Mouse (Mus musculus) heart, adult 18-20 months (tissue): ENCODE data around the gene Gm45234. TPM values are rescaled to one million over a fixed set of nuclear protein-coding genes. Genes with fewer than 3 reads are reported as not detected.

Source experiments
- DNase-seq, 2 experiments: peaks; one replicate each; pipeline ENCODE4 v3.0.0; 2021 to 2022; ENCODE audit warnings: mixed read lengths in 1 of 2
- total RNA-seq, 2 experiments: library from RNA; stranded (reverse); gene quantifications; 2 replicates each; pipeline ENCODE4 v1.2.3; 2021

Gm45234 gene
- total RNA-seq, 2 experiments from 2014 or later: not detected

GRCm38 (mm10) chr6:124767536-124767919 is 11.7 kb upstream of the Gm45234 start:
- no peak for DNase-seq

GRCm38 (mm10) chr6:124765951-124766350 is 10.1 kb upstream of the Gm45234 start:
- no peak for DNase-seq

DNA sequence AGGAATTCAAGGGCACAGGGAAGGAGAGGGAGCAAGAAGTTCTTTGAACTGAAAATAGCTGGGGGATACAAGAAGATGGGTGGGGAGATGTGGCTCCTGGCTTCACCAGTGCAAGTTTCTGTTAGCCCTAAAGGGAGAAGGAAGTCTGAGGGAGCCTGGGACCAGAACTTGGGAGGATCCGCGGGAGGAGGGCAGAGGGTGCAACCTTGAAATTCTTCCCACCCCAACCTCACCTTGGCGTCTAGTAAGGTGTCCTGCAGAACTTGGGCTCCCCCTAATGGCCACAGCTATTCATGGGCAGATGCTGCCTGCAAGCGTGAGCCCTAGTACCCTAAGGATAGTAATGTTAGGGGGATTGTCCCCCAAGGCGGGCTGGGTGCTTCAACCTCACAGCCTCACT is 3.4 kb upstream of the Gm45234 start:
- peak; percentile 88 to 92 for DNase-seq

DNA sequence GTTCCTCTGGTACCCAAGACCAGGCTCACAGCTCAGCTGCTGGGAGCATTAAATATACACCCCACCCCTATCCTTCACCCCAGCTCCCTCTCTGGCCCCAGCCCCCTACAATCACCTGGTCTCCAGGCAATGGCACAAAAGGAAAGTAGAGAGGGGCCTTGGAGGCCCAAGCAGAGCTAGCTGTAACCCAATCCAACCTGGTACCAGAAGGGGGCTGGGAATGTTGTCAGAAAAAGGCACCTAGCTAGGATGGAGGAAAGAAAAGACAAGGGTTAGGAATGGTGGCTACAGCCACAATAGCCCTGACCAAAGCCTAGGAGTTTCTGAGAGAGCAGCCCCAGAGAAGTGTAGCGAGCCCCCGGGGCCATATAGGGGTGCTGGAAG is 3.0 kb upstream of the Gm45234 start:
- DNase-seq: no peak

DNA sequence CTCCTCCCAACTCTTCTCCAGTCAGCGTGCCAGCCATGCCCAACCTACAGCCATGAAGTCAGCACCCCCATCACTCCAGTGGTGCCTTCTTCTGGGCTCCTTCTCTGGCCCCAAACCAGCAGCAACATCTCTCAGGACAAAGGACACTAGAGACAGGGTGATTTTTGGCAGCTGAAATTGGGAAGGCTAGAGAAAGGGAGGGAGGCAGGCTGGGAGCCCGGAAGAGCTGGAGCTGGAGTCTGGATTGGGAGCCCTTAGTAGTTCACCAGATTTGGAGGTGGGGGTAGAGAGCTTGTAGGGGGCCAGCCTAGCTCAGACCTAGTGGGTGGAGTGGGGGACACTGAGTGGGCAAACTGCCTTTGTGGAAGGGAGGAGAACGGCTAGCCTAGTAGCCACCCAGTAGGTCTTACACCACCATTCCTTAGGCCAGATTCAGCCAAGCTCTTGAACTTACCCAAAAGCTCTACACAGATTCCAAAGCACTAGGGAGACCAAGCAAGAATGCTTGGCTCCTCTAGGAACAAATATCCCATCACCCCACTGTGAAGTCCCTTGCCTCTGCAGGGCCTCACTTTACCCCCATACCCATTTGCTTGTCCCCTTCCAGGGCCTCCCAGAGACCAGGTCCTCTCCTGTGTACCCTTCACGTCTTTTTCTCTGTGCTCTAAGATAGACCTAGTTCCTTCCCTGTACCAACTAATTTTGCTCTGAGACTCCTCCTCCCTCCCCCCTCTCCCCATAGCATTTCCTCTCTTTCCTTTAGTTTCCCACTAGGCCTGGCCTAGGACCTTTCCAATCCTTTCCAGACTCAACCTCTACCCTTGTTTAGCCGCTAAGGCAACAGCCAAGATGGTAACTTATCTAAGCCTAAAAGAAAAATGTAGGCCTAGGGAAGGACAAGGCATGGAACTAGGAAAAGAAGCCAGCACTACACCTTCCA is 2.4 kb upstream of the Gm45234 start:
- peak; percentile 80 for DNase-seq

GRCm38 (mm10) chr6:124757351-124757880 is 1.6 kb upstream of the Gm45234 start:
- DNase-seq: no peak

DNA sequence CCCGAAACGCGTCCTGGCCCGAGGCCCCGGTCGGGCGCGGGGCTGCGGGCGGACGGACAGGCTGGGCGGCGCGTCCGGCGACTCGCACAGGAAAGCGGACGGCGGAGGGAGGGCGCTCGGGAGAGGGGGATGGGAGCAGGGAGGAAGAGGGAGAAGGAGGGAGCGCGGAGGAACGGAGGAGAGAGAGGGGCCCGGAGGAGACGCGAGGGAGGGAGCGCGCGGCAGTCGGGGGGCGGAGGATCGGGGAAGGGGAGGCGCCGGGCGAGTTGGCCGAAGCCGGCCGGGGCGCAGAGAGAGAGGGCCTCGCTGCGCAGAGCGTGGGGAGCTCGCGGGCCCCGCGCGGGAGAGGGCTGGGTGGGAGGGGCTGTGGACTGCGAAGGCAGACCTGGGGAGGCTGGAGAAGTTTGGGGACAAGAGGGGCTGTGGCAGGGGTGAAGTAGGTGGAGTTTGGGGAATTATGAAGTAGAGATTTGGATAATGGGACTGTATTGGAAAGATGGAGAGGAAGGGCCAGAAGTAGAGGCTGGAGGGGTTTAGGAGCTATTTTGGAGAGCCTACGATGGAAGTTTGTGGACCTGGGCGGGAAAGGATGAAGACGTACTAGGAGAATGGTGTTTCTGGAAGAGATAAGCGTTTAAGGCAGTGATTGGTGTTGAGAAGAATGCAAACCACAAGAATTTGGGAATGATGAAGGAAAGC is 980 bp upstream of the Gm45234 start:
- DNase-seq: peak; percentile 89 to 92

GRCm38 (mm10) chr6:124755306-124755705 is 515 bp downstream of the Gm45234 start:
- peak in 1 of 2 experiments; percentile 32 for DNase-seq

DNA sequence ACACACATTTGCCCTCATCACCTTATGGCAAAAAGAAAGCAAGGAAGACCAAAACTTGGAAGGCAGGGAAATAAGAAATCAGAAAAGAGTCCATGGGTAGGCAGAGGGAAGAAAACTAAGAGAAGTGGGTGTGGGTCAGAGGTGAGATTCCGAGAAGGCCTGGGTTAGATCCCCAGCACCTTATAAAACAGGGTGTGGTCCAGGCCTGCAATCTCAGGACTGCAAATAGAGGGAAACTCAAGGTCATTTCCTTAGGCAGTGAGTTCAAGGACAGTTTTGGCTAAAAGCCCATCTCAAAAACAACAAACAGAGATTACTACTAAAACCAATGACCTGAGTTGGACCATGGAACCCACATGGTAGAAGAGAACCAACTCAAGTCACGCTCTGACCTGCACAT is 2.0 kb downstream of the Gm45234 start:
- no peak for DNase-seq

- no peak for DNase-seq
These were observed 5.4 kb downstream of the Gm45234 start for GRCm38 (mm10) chr6:124750405-124750804.

DNA sequence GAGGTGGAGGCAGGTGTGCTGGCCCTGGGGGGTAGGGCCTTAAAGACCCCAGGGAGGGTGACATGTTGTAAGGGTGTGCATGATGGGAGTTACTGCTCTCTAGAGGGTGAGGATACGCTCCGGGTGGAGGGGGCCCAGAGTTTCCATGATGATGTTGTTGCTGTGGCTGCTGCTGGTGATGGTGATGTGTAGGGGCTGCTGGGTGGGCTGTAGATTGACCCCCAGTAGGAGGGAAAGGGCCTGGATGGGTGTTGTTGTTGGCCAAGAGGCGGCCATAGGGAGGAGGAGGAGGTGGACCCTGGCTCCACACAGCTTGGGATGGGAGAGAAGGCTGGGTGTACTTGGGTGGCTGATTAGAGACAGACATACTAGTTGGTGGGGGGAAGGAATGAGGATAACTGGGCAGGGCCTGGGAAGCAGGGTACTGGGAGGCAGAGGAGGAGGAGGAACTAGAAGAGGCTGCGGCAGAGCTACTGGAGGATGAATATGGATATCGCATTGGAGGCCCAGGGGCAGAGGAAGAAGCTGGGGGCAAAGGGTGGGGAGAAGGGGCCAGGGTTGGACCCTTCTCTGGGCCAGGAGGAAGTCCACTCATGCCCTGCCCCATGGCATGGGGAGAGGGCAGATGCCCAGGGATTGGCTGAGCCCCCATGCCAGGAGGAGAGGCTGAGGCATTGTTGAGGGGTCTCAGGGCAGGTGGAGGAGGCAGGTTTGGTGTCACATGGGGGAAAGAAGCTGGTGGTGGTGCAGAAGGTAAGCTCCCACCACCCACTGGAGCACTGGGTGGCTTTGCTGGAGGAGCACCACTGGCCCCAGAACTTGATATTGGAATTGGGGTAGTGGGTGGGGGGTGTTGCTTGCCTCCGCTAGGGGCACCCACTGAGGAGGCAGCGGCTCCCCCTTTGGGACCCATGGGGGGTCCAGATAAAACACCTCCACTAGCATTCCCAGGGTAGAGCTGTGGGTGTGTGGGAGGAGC is 8.9 kb downstream of the Gm45234 start:
- no peak for DNase-seq

DNA sequence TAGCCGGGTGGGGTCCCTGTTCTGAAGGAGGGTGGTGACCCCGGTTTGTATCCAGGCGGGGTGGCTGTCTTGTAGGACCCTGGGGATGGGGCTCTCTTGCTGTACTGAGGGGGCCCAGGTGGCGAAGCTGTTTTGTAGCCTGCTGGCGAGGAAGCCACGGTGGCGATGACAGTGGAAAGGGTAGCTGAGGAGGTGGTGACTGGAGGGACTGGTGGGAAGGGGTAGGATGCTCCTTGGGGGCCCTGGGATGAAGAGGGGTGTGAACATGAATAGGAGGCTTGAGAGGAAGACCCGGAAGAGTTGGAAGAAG is 9.6 kb downstream of the Gm45234 start:
- peak in 1 of 2 experiments; percentile 38 for DNase-seq

- peak; percentile 94 to 95 for DNase-seq
These were observed 10.1 kb downstream of the Gm45234 start for GRCm38 (mm10) chr6:124745490-124746295.

- DNase-seq: no peak
These were observed 11.0 kb downstream of the Gm45234 start for GRCm38 (mm10) chr6:124744755-124745321.

- DNase-seq: no peak
These were observed 12.2 kb downstream of the Gm45234 start for GRCm38 (mm10) chr6:124743647-124744046.

DNA sequence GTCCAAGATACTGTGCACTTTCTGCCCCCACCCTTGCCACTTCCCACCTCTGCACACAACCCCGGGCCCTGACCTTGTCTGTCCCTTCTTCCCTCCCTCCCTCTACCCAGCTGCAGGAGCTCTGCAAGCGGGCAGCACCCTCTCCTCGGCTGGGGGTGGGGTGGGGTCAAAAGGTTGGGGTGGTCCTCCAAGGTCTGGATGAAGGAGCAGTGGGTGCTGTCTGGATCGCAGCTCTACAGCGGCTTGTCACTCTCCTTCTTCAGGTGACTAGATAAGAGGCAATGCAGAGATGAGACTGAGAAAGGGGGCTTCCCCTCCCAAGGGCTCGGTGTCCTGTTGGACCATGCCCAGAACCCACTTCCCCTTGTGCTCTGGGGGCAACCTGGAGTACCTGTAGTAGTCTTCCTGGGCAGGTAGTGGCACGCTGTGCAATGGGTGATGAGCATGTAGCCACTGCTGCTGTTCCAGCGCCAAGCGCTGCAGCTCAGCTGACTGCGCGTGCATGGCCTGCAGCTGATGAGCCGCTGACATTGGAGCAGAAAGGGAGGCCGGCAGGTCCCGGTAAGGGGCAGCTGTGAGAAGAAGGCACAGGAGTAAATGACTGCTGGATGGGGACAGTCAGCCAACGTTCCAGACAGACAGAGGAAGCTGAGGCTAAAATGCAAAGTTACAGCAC is 12.8 kb downstream of the Gm45234 start:
- DNase-seq: no peak

DNA sequence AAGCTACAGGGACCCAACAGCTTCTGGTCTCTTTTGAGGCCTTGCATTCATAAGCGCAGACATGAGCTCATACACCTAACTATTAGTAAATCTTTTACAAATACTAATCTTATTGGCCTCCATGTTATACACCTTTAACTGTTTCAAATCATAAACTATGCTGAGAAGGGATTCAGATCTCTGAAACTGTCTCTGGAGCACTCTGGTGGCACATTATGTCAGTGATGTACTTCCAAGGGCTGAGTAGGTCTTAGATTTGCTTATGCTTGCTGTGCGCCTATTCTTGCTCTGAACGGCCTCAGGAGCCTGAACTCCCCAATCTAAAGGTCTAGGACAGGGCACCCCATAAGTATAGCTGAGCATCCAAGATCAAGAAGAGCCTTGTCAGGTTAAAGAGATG is 14.0 kb downstream of the Gm45234 start:
- no peak for DNase-seq

DNA sequence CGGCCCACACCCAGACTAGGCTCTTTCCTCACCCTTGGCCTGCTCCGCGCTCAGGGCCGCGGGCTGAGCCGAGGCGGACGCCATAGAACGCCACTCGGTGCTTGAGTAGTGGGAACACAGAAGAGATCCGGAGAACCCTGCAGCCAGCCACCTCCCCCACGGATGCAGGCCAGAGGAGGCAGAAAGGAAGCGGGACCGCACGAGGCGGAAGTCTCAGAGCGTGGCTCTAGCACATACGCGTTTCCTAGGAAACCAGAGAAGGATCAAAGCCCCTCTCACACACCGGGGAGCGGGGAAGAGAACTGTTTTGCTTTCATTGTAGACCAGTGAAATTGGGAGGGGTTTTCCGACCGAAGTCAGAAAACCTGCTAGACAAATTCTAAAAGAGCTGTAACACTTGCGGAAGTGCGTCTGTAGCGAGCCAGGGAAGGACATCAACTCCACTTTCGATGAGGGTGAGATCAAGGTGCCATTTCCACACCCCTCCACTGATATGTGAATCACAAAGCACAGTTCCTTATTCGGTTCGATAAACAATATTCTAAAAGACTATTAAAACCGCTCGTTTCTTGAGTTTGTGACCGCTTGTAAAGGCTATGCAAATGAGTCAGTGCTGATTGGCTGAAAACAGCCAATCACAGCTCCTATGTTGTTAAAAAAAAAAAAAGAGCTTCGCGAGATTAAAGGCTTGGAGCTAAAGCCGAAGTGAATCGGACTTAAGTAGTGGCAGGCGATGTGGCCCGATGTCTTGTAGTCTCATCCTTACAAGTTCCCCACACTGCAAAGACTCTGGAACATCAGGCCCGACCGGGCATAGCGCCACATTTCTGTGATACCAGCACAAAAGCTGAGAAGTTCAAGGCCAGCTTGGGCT is 14.7 kb downstream of the Gm45234 start, which contains the start of gene Grcc10:
Gene Grcc10, minus strand, starts transcription at position 487 of the 874 bp plus-strand sequence.
- DNase-seq: peak; percentile 92 to 93
